Mouse (Mus musculus) thymus, adult 2 months (tissue): ENCODE results near the gene Ptprg.

ENCODE experiments used
- CTCF ChIP-seq: fragments of 200-500 bp; IDR thresholded peaks from 2 replicates; pipeline ENCODE4 v1.5.1; 2012; ENCODE audit warnings: mild to moderate bottlenecking, control low read depth, low read length, moderate library complexity, borderline replicate concordance; ENCODE audit not compliant: control insufficient read depth, poor library complexity, insufficient read depth; ENCODE audit errors: extremely low read depth
- POLR2A ChIP-seq: fragments of 200-500 bp; IDR thresholded peaks from 2 replicates; pipeline ENCODE4 v1.6.1; 2012; ENCODE audit warnings: mild to moderate bottlenecking, low read length, control low read depth, moderate library complexity; ENCODE audit not compliant: control insufficient read depth, poor library complexity, insufficient read depth; ENCODE audit errors: extremely low read depth

GRCm38 (mm10) chr14:11617362-11617761 is 64.0 kb downstream of the Ptprg start:
- TF ChIP-seq POLR2A (no peak), CTCF (no peak)
